Mouse (Mus musculus): Measurements from ENCODE around the gene Pitx1.

Gene Pitx1

DNA sequence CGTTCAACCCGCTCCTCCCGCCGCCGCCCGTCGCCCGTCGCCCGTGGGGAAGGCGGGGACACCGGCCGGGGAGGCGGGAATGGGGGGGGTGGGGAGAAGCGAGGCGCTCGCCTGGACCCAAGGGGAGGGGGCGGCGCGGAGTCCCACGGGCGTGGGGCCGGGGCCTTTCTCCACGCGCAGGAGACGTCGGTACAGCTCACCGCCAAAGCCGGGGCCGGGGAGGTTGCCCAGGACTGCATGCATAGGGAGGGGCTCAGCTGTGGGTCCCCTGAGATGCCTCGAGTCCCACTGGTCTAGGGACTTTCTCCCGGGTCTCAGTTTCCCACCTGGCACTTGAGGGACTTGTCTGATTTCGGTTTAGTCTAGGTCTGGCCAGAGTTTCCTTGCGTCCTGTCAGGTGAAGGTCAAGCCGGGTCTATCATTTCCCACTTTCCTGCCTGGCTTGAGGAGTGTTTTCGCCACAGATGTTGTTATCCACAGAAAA lies at the start of gene Pitx1:
Gene Pitx1 (minus strand): TSS at position 51 of the 484 bp plus-strand sequence.
- no peak for DNase-seq (ENCODE audit: low spot score)

- no peak for DNase-seq (ENCODE audit: low spot score)
These were observed 45.6 kb upstream of the Pitx1 start for GRCm38 (mm10) chr13:55881431-55882202.

DNA sequence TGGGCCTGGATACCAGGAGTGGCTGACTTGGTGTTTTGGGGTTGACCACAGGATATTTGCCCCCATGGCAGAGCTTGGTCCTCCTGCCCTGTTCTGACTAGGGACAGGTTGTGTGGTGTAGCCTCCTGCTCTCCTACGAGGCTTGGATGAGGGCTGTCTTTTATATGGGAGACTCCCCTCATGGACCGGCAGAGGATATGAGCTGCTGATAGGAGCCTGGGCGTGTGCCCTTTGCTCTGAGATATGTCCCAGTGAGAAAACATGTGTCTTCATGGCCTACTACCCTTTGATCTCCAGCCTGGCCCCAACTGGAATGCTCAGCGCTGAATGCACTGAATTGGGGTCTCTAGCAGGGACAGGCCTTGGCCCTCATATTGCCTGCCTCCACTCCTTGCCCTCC lies 42.4 kb upstream of the Pitx1 start:
- no peak for DNase-seq (ENCODE audit: low spot score)

DNA sequence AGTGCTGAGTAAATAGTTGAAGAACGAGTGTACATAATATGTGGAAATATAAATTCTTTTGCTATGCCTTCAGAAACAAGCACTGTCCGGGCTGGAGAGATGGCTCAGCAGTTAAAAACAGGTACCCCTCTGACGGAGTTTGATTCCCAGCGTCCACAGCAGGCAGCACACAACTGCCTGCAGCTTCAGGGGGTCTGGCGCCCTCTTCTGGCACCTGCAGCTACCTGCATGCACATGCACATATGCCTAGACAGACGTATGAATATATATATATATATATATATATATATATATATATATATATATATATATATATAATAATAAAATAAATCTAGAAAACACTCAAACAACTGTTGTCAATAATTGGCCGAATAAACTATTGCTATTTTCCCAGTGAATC lies 35.4 kb upstream of the Pitx1 start:
- no peak for DNase-seq (ENCODE audit: low spot score)

- DNase-seq (ENCODE audit: low spot score): no peak
These were observed 34.0 kb upstream of the Pitx1 start for GRCm38 (mm10) chr13:55870001-55870400.

DNA sequence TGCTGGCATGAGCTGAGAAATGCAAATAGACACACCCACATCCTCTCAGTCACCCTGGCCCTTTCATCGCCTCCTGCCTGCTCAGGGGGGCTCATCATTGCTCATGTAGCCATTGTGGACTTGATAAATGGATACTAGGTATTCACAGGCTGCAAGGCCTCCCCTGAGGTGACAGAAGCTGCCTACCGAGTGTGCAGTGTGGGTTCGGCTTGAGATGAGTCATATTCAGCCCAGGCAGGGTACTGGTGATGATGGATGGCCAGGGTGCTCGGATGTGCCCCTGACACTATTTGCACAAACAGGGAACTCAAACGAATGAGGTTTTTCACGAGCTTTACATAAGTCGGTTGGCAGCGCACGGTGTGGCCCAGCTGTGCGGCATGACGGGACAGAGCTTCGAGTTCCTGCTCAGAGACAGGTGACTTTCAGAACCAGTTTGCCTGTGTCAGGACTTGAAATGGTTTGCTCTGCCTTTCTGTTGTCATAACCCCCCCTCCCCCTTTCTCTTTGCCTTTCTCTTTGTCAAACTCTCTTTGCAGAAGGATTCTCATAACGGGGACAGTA lies 31.6 kb upstream of the Pitx1 start:
- no peak for DNase-seq (ENCODE audit: low spot score)

- DNase-seq (ENCODE audit: low spot score): no peak
These were observed 24.5 kb upstream of the Pitx1 start for GRCm38 (mm10) chr13:55860483-55860882.

DNA sequence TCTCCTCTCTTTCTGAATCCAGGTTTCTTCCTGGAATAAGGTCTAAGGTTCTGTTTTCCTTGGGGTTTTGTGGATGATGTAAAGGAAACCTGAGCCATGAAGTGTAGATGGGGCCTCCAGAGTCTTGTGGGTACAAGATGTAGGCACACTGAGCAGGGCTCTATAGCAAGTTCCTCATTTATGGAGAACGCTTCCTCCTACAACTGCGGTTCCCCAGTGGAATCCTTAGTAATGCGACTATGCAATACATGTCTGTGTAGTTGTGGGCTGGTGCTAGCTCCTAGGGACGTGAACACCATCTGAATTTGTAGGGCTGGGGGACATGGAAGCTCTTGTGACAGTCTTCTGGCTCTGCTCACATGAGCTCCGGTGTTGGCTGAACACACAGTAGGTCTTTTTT lies 22.5 kb upstream of the Pitx1 start:
- DNase-seq (ENCODE audit: low spot score): no peak

DNA sequence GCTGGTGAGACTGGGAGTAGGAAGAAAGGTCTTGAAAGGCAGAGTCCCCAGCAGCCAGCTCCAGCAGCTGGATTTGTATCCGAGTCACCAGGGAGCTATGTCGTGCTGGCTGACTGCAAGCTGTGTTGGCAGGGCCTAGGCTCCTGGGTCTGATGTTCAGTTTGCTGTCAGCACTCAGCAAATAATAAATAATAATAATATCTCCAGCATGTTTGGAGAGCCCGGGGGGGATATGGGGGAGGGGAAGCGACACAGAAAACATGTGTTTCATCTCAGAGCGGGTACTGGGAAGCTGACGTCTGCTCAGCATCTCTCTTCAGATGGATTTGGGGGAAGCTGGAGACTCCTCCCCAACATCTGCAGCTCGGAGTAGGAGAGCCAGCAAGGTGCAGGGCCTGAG lies 19.8 kb upstream of the Pitx1 start:
- DNase-seq (ENCODE audit: low spot score): no peak

- no peak for DNase-seq (ENCODE audit: low spot score)
These were observed 16.2 kb upstream of the Pitx1 start for GRCm38 (mm10) chr13:55852205-55852604.

DNA sequence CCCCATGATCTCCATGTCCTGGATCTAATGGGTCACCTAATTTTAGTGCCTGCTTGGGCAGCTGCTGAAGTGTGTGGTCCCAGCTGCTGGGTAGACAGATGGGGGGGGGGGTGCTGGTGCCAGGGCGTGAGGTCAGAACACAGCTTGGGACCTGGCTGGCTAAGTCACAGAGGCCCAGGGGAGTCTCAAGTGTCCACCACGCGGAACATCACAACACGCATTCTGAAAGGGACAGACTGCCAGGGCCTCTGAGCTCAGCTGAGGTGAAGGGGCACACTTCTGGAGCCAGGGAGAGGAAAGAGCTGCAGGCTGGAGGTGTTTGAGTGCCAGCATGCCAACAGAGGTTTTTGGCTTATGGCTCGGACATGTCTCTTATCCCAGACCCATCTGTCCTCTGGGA lies 14.7 kb upstream of the Pitx1 start:
- DNase-seq (ENCODE audit: low spot score): no peak

GRCm38 (mm10) chr13:55848604-55849190 lies 12.7 kb upstream of the Pitx1 start:
- DNase-seq (ENCODE audit: low spot score): no peak

GRCm38 (mm10) chr13:55847805-55848204 lies 11.8 kb upstream of the Pitx1 start:
- no peak for DNase-seq (ENCODE audit: low spot score)

GRCm38 (mm10) chr13:55843700-55844099 lies 7.7 kb upstream of the Pitx1 start:
- DNase-seq (ENCODE audit: low spot score): no peak

- no peak for DNase-seq (ENCODE audit: low spot score)
These were observed 4.2 kb upstream of the Pitx1 start for GRCm38 (mm10) chr13:55840223-55840622.

GRCm38 (mm10) chr13:55836786-55837780 lies 1.1 kb upstream of the Pitx1 start:
- DNase-seq (ENCODE audit: low spot score): no peak

DNA sequence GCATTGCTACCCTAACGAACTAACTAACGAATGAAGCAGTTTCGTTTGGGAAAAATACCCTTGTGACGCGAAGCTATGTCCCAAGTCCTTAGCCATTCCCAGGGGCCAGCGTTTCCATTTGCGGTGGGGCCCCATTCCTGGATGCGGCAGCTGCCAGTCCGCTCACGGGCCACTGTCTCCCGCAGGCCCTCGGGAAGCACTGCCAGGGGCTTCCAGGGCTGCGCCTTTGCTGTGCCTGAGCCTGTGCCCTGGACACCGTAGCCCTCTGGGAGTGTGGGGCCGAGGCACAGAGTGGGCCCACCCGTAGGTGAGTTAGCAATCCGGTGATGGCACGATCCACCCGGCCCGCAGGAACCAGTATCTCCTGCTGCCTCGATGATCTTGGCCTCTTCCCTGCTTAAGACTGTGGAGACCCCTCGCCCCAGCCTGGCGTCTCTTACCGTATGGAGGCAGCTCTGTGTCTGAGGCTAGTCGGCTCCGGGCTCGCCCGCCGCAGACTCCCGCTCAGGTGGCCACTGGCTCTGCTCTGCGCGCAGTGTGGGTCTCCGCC lies 369 bp downstream of the Pitx1 start:
- DNase-seq (ENCODE audit: low spot score): no peak

DNA sequence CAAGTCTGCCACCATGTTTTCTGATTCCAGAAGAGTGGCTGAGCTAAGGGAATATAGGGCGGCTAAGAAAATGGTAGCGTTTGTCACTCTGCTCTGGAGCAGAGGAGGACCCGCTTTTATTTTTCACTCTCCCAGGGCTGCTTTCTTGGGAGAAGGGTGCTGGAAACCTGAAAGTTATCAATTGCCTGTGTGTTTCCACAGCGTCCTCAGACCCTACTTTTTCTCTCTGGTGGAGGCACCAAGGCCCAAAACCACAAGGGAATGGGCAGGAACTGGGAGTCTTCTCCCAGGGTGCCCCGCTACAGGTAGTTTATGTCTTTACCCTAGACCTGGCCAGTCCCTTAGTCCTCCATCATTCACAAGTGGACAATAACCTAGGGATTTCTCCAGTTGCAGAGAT lies 1.3 kb downstream of the Pitx1 start:
- no peak for DNase-seq (ENCODE audit: low spot score)

DNA sequence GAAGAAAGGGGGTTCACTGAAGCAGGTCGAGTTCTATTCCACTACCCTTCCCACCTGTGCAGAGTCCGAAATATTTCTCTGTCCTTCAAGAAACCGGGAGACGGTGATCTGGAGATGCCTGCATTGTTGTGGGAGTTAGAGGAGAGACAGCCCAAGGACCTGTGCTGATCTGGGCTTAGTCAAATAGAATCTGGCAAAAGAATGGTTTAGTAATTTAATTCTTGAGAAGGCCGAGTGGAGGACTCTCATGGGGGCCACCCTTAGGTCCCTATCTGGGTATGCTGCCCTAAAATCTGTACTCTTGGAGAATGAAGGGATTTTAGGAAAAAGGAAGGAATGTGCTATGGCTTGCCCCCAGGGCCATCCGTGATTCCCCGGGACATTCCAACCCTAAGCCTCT lies 2.1 kb downstream of the Pitx1 start:
- DNase-seq (ENCODE audit: low spot score): no peak

DNA sequence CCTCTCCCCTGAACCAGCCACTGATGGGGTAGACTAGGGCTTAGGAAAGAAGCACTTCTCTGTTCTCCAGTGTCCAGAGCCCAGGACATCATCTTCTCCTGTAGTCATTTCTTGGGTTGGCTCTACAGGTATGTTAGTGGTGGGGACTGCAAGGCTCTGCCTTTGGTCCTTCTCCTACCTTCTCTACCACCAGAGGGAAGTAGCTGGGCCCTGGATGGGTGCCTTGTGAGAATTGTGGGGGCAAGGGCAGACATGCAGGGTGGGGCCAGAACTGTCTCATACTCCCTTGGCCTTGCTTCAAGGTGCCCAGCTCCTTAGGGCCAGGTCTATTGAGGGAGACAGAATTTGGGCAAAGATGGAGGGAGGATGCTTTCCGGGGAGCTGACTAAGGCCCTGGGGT lies 3.4 kb downstream of the Pitx1 start:
- no peak for DNase-seq (ENCODE audit: low spot score)

GRCm38 (mm10) chr13:55831722-55832160 lies 4.3 kb downstream of the Pitx1 start:
- DNase-seq (ENCODE audit: low spot score): no peak
